ENCODE assay signal across 35 mouse cellular contexts in genomic region chr11:49883394-49883793, GRCm38 (mm10). TPM values are rescaled to one million over a fixed set of nuclear protein-coding genes. Genes with fewer than 3 reads are reported as not detected.
"Had no signal": no experiment of that assay in that cellular context is flagged by ENCODE, and none has a peak within 500 bp of the region (broad histone marks: within the 10 kb centered on the region; RNA-seq: fewer than 3 reads in every experiment).

No protein-coding gene starts in this region.

- H3K9ac ChIP-seq: limb, embryonic 12.5 days; limb, embryonic 13.5 days; limb, embryonic 15.5 days; liver, embryonic 12.5 days; liver, embryonic 13.5 days; liver, embryonic 14.5 days; liver, embryonic 15.5 days; liver, postnatal 0 days; lung, embryonic 14.5 days; lung, embryonic 15.5 days; midbrain, embryonic 12.5 days; midbrain, embryonic 13.5 days; midbrain, embryonic 15.5 days; neural tube, embryonic 12.5 days had no signal

- H3K27ac ChIP-seq: limb, embryonic 10.5 days; limb, embryonic 12.5 days; limb, embryonic 13.5 days; limb, embryonic 15.5 days; liver, embryonic 12.5 days; liver, embryonic 13.5 days; liver, embryonic 14.5 days; liver, embryonic 15.5 days; lung, embryonic 15.5 days; macrophage; midbrain, embryonic 10.5 days; midbrain, embryonic 12.5 days; midbrain, embryonic 13.5 days; midbrain, embryonic 15.5 days; neural tube, embryonic 12.5 days had no signal

- H3K27me3 ChIP-seq: limb, embryonic 12.5 days; limb, embryonic 13.5 days; limb, embryonic 15.5 days; liver, embryonic 12.5 days; liver, embryonic 13.5 days; liver, embryonic 15.5 days; lung, embryonic 15.5 days; megakaryocyte, embryonic 14.5 days; midbrain, embryonic 12.5 days; midbrain, embryonic 13.5 days; midbrain, embryonic 15.5 days; neural tube, embryonic 12.5 days had no signal

- H3K4me1 ChIP-seq: limb, embryonic 10.5 days; limb, embryonic 12.5 days; limb, embryonic 13.5 days; liver, embryonic 12.5 days; liver, embryonic 13.5 days; liver, embryonic 15.5 days; midbrain, embryonic 10.5 days; midbrain, embryonic 15.5 days; neural tube, embryonic 12.5 days had no signal

- H3K4me3 ChIP-seq: limb, embryonic 10.5 days; limb, embryonic 12.5 days; limb, embryonic 13.5 days; limb, embryonic 15.5 days; liver, embryonic 12.5 days; liver, embryonic 13.5 days; liver, embryonic 15.5 days; lung, embryonic 15.5 days; megakaryocyte, embryonic 14.5 days; midbrain, embryonic 10.5 days; midbrain, embryonic 12.5 days; midbrain, embryonic 13.5 days; midbrain, embryonic 15.5 days; myocyte; neural tube, embryonic 12.5 days had no signal

- H3K9me3 ChIP-seq: limb, embryonic 10.5 days; limb, embryonic 12.5 days; limb, embryonic 13.5 days; limb, embryonic 15.5 days; liver, embryonic 12.5 days; liver, embryonic 13.5 days; liver, embryonic 15.5 days; lung, embryonic 15.5 days; megakaryocyte, embryonic 14.5 days; midbrain, embryonic 10.5 days; midbrain, embryonic 12.5 days; midbrain, embryonic 13.5 days; midbrain, embryonic 15.5 days; neural tube, embryonic 12.5 days had no signal

- DNase-seq: left cerebral cortex, postnatal 4 days; liver; liver, embryonic 13.5 days; liver, postnatal 0 days; lung, adult 18-20 months; lung, adult 2 months; lung, embryonic 14.5 days; lung, postnatal 10 days; lung, postnatal 14 days; lung, postnatal 36 days; midbrain, embryonic 14.5 days had no signal

- ATAC-seq: liver, embryonic 12.5 days; liver, postnatal 0 days; lung, postnatal 0 days; midbrain, embryonic 13.5 days; midbrain, embryonic 15.5 days; midbrain, embryonic 16.5 days had no signal

- H3K4me2 ChIP-seq: limb, embryonic 12.5 days; limb, embryonic 13.5 days; limb, embryonic 15.5 days; liver, embryonic 11.5 days; liver, embryonic 12.5 days; liver, embryonic 13.5 days; liver, embryonic 15.5 days; lung, embryonic 14.5 days; lung, embryonic 15.5 days; midbrain, embryonic 11.5 days; midbrain, embryonic 12.5 days; midbrain, embryonic 13.5 days; midbrain, embryonic 15.5 days; neural tube, embryonic 12.5 days had no signal

RNA-seq across cellular contexts. Expression of gene Rasgef1c, which starts 18.2 kb away (rescaled TPM):
- total RNA-seq: liver, adult 2 months; monocyte, adult 5-6 weeks had no signal
- polyA plus RNA-seq: liver, adult 2 months; liver, embryonic 11.5 days; liver, embryonic 12.5 days; liver, embryonic 13.5 days; liver, embryonic 14.5 days; liver, embryonic 16.5 days; liver, postnatal 0 days; lung, embryonic 16.5 days; lung, postnatal 0 days; macrophage; myocyte had no signal
